Mouse (Mus musculus) CH12.LX (cell line): ENCODE measurements at regions not wholly inside any gene's neighbourhood (a gene's known extent, or its start where the extent isn't known, plus 50 kb on each side); places are given as distances from the start of the nearest gene placed in this dataset.

Source experiments
- DNase-seq: peaks from one replicate; pipeline ENCODE4 v3.0.0-alpha.2; 2013; ENCODE audit errors: extremely low read depth
- H3K27ac ChIP-seq: 2 replicates; pipeline ENCODE4 v1.5.1; 2012; ENCODE audit warnings: low read depth, mild to moderate bottlenecking, control low read depth, moderate library complexity; ENCODE audit not compliant: insufficient read depth
- H3K27me3 ChIP-seq: replicated peaks from 2 replicates; pipeline ENCODE3; 2012; ENCODE audit warnings: inconsistent platforms
- H3K36me3 ChIP-seq, 2 experiments: replicated peaks in 1 of 2; 2 replicates each; pipeline versions ENCODE3 to v1.6.1; 2012; ENCODE audit warnings: inconsistent platforms in 1 of 2, low read length in 1 of 2, mild to moderate bottlenecking in 1 of 2, mixed read lengths in 1 of 2, moderate library complexity in 1 of 2; ENCODE audit not compliant: control insufficient read depth in 1 of 2, insufficient read depth in 1 of 2
- H3K4me1 ChIP-seq, 2 experiments: 2 replicates each; pipeline ENCODE4 v1.6.1; 2012; ENCODE audit warnings: inconsistent platforms in 1 of 2, moderate library complexity in 1 of 2; ENCODE audit not compliant: insufficient read depth in 2 of 2, control insufficient read depth in 1 of 2
- H3K4me2 ChIP-seq: 2 replicates; pipeline ENCODE4 v1.6.1; 2012; ENCODE audit warnings: low read depth, mild to moderate bottlenecking, control low read depth; ENCODE audit not compliant: poor library complexity, insufficient read depth, severe bottlenecking
- H3K4me3 ChIP-seq, 3 experiments: fragments of 150-350 bp in 1 of 3; sonication (generic) in 1 of 3; replicated peaks in 1 of 3; 2 replicates each; pipeline versions ENCODE3 to v1.5.1; 2011 to 2012; ENCODE audit warnings: low read depth in 2 of 3, low read length in 2 of 3, mild to moderate bottlenecking in 2 of 3, moderate library complexity in 2 of 3, control low read depth in 1 of 3, improper control_type of control experiment in 1 of 3, inconsistent platforms in 1 of 3, mixed read lengths in 1 of 3; ENCODE audit not compliant: poor library complexity in 1 of 3
- H3K79me2 ChIP-seq: replicated peaks from 2 replicates; pipeline ENCODE4 v1.6.1; 2012; ENCODE audit warnings: mild to moderate bottlenecking, moderate library complexity; ENCODE audit not compliant: control insufficient read depth, poor library complexity, insufficient read depth, severe bottlenecking; ENCODE audit errors: extremely low read depth
- H3K9ac ChIP-seq: 2 replicates; pipeline ENCODE4 v1.6.1; 2012; ENCODE audit warnings: low read depth, mild to moderate bottlenecking, control low read depth, moderate library complexity; ENCODE audit not compliant: insufficient read depth
- H3K9me3 ChIP-seq: replicated peaks from 2 replicates; pipeline ENCODE3; 2012; ENCODE audit warnings: low read length, inconsistent platforms, mixed read lengths
- BHLHE40 ChIP-seq: IDR thresholded peaks from 2 replicates; pipeline ENCODE4 v1.6.1; 2011; ENCODE audit warnings: mild to moderate bottlenecking, low read depth, low read length, improper control_type of control experiment
- CTCF ChIP-seq, 2 experiments: IDR thresholded peaks in 1 of 2; conservative IDR thresholded peaks in 1 of 2; 2 replicates each; pipeline ENCODE4 v1.5.1; 2011 to 2012; ENCODE audit warnings: low read depth in 2 of 2, low read length in 2 of 2, improper control_type of control experiment in 1 of 2, inconsistent platforms in 1 of 2, mild to moderate bottlenecking in 1 of 2, moderate library complexity in 1 of 2
- HCFC1 ChIP-seq: IDR thresholded peaks from 2 replicates; pipeline ENCODE4 v1.6.1; 2012; ENCODE audit warnings: low read depth, mild to moderate bottlenecking, inconsistent platforms, low read length, improper control_type of control experiment
- IRF4 ChIP-seq: IDR thresholded peaks from 2 replicates; pipeline ENCODE4 v1.6.1; 2014; ENCODE audit warnings: low read depth, mild to moderate bottlenecking, inconsistent platforms, low read length, improper control_type of control experiment
- JUN ChIP-seq: IDR thresholded peaks from 2 replicates; pipeline ENCODE4 v1.6.1; 2011; ENCODE audit warnings: low read depth, mild to moderate bottlenecking, low read length, improper control_type of control experiment, moderate library complexity; ENCODE audit not compliant: insufficient read depth
- KAT2A ChIP-seq: IDR thresholded peaks from 2 replicates; pipeline ENCODE4 v1.6.1; 2012; ENCODE audit warnings: low read length, improper control_type of control experiment, inconsistent platforms; ENCODE audit not compliant: insufficient replicate concordance
- MAFK ChIP-seq: IDR thresholded peaks from 2 replicates; pipeline ENCODE4 v1.6.1; 2011; ENCODE audit warnings: low read length, improper control_type of control experiment; ENCODE audit not compliant: insufficient replicate concordance
- MAZ ChIP-seq: IDR thresholded peaks from 2 replicates; pipeline ENCODE4 v1.6.1; 2012; ENCODE audit warnings: low read depth, mild to moderate bottlenecking, inconsistent platforms, low read length, improper control_type of control experiment, moderate library complexity
- MXI1 ChIP-seq: IDR thresholded peaks from 2 replicates; pipeline ENCODE4 v1.6.1; 2011; ENCODE audit warnings: mild to moderate bottlenecking, low read depth, low read length, improper control_type of control experiment
- NELFE ChIP-seq: IDR thresholded peaks from 2 replicates; pipeline ENCODE4 v1.6.1; 2011; ENCODE audit warnings: low read depth, low read length, improper control_type of control experiment
- PAX5 ChIP-seq: IDR thresholded peaks from 2 replicates; pipeline ENCODE4 v1.6.1; 2012; ENCODE audit warnings: low read length, inconsistent platforms, mixed read lengths
- POLR2A ChIP-seq: IDR thresholded peaks from 2 replicates; pipeline ENCODE4 v1.6.1; 2011; ENCODE audit warnings: low read depth, mild to moderate bottlenecking, improper control_type of control experiment, low read length
- POLR2AphosphoS2 ChIP-seq: IDR thresholded peaks from 2 replicates; pipeline ENCODE4 v1.6.1; 2011; ENCODE audit warnings: low read depth, low read length, improper control_type of control experiment
- RAD21 ChIP-seq: IDR thresholded peaks from 2 replicates; pipeline ENCODE4 v1.6.1; 2011; ENCODE audit warnings: low read depth, mild to moderate bottlenecking, low read length, improper control_type of control experiment, moderate library complexity
- RCOR1 ChIP-seq: conservative IDR thresholded peaks from 2 replicates; pipeline ENCODE4 v1.6.1; 2012; ENCODE audit warnings: low read depth, mild to moderate bottlenecking, inconsistent platforms, low read length, improper control_type of control experiment
- SIN3A ChIP-seq: IDR thresholded peaks from 2 replicates; pipeline ENCODE4 v1.6.1; 2012; ENCODE audit warnings: low read length, improper control_type of control experiment, inconsistent platforms
- SMC3 ChIP-seq: IDR thresholded peaks from 2 replicates; pipeline ENCODE4 v1.6.1; 2011; ENCODE audit warnings: low read depth, low read length, improper control_type of control experiment
- TCF12 ChIP-seq: IDR thresholded peaks from 2 replicates; pipeline ENCODE4 v1.6.1; 2014; ENCODE audit warnings: low read depth, mild to moderate bottlenecking, inconsistent platforms, low read length, improper control_type of control experiment
- UBTF ChIP-seq: IDR thresholded peaks from 2 replicates; pipeline ENCODE4 v1.6.1; 2012; ENCODE audit warnings: low read depth, mild to moderate bottlenecking, inconsistent platforms, low read length, improper control_type of control experiment, moderate library complexity
- USF1 ChIP-seq: IDR thresholded peaks from 2 replicates; pipeline ENCODE4 v1.6.1; 2014; ENCODE audit warnings: low read depth, mild to moderate bottlenecking, inconsistent platforms, low read length, improper control_type of control experiment
- ZC3H11A ChIP-seq: IDR thresholded peaks from 2 replicates; pipeline ENCODE4 v1.6.1; 2012; ENCODE audit warnings: low read depth, mild to moderate bottlenecking, inconsistent platforms, low read length, improper control_type of control experiment
- ZKSCAN1 ChIP-seq: IDR thresholded peaks from 2 replicates; pipeline ENCODE4 v1.6.1; 2012; ENCODE audit warnings: low read depth, inconsistent platforms, low read length, improper control_type of control experiment, borderline replicate concordance
- ZNF384 ChIP-seq: IDR thresholded peaks from 2 replicates; pipeline ENCODE4 v1.6.1; 2012; ENCODE audit warnings: low read depth, low read length, improper control_type of control experiment, inconsistent platforms
- dilution Hi-C: fragments of 300-500 bp; cut with MboI; formaldehyde crosslinking; loops from 2 replicates; pipeline ENCODE4 v1.14.3; 2020; ENCODE audit warnings: low sequenced_read_pairs; ENCODE audit not compliant: extremely low pct_unique_long_range_greater_than_20kb, extremely low pct_ligation_motif_present
- in situ Hi-C: fragments of 300-500 bp; cut with MboI; formaldehyde crosslinking; loops from 3 replicates; pipeline ENCODE4 v1.14.3; 2019; ENCODE audit warnings: low sequenced_read_pairs, low pct_ligation_motif_present, low pct_unique_long_range_greater_than_20kb, mixed read lengths

DNA sequence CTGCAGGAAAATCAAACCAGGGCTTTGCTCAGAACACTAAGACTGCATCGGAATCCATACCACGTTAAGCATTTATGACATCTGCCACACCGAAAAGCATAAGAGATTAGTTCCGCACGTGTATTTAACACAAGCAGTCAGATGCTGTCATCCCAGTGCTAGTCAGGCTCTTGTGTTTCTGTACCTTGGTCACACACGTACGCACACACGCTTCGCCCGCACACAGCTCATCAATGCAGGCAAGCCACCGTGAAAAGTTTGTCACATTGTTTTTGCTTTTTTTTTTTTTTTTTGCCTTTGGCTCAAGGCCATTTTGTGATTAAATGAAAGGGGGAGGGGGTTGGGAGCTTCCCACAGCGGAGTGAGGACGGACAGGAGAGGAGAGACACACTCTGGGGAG is 152.1 kb upstream of the Sulf2 start:
- Histone ChIP-seq H3K4me1 (no peaks in the 10 kb centered on the region), H3K36me3 (no peaks in the 10 kb centered on the region), H3K27ac (no peak overlapping the region), H3K4me2 (no peak overlapping the region), H3K27me3 (peaks cover 22% of the 10 kb centered on the region), H3K9me3 (no peaks in the 10 kb centered on the region), H3K4me3 (no peak overlapping the region)
- no peak for TF ChIP-seq TCF12
- TF ChIP-seq CTCF (conservative IDR thresholded peaks at IDR 0.05 in 1 of 2, IDR thresholded peaks at IDR 0.05 in 1 of 2; ENCODE audit: low read depth in 2 of 2, low read length in 2 of 2), result no peak
- no peak for TF ChIP-seq MXI1
- TF ChIP-seq ZNF384, result no peak
- no peak for TF ChIP-seq ZC3H11A
- no peak for TF ChIP-seq SMC3
- no peak for TF ChIP-seq NELFE
- TF ChIP-seq KAT2A, result no peak
- no peak for TF ChIP-seq HCFC1
- TF ChIP-seq SIN3A, result no peak
- TF ChIP-seq IRF4, result no peak
- TF ChIP-seq BHLHE40, result no peak
- TF ChIP-seq ZKSCAN1, result no peak
- TF ChIP-seq MAZ, result no peak
- TF ChIP-seq MAFK, result no peak
- TF ChIP-seq, all 38 proteins: peak for 0
- in situ Hi-C loops, result no loop called here
- no peaks in the 10 kb centered on the region for H3K79me2 ChIP-seq
- no peak overlapping the region for H3K9ac ChIP-seq
- dilution Hi-C loops, result no loop called here
- no peak for DNase-seq

DNA sequence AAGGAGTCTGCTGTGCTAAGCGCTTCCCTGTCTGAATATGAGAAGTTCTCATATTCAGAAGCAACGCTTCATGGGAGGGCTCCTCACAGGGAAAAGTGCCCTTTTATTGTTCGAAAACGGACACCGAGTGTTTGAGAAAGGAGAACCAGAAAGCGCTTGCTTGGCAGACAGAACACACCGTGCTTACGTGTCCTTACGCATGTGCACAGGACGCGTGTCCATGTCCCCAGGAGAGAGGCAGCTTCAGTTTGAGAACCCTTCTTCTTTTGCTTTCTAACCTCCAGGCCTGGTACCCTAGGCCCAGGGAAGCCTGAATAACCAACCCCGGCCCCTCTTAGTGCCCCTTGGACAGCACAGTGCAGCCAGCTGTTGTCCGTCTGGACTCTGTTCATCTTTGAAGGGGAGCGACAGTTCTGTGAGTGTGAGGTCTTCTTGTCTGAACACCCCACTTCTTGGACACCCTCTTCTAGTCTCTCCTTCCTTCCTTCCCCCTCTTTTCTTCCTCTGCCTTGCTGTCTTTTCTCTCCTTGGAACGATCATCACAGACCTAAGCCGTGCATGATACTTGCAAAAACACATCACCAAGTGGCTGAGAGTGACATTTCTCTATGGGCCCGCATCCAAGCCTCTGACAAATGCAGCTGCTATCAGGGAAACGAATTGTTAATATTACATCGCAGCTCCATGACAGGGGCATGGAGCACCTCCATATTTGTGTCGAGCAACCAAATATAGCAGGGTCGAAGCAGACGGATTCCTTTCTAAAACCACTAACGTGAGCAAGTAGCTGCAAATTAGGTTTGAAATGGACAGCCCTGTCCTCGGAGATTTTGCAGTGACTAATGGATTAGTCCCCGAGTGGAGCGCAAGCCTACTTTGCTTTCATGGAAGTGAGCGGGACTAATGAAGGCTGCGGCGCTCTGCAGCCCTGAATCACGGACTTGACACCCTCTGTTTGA is 149.9 kb upstream of the Sulf2 start:
- dilution Hi-C loops, result no loop called here

More for the DNA sequence above, 149.9 kb upstream of the Sulf2 start:
- Histone ChIP-seq H3K4me2 (no peak overlapping the region), H3K4me3 (no peak overlapping the region), H3K79me2 (no peaks in the 10 kb centered on the region), H3K4me1 (peaks cover 0 to 3% of the 10 kb centered on the region in 2 experiments; a peak in 1 of 4 replicates), H3K9ac (no peak overlapping the region), H3K27ac (no peak overlapping the region), H3K9me3 (peaks cover 3% of the 10 kb centered on the region)
- DNase-seq, result no peak
- in situ Hi-C loops, result no loop called here
- TF ChIP-seq TCF12 (no peak), ZKSCAN1 (no peak), USF1 (no peak), POLR2AphosphoS2 (no peak), JUN (no peak), PAX5 (no peak), HCFC1 (no peak), UBTF (no peak), RAD21 (no peak), RCOR1 (no peak), KAT2A (no peak), NELFE (no peak), POLR2A (no peak)
- TF ChIP-seq, all 38 proteins: peak for 0
- Histone ChIP-seq H3K27me3 (peaks cover 8% of the 10 kb centered on the region), H3K36me3 (no peaks in the 10 kb centered on the region)
